Mouse (Mus musculus) adrenal gland, adult 8-10 months (tissue): Measurements from ENCODE around the gene Dynlrb2. TPM values are rescaled to one million over a fixed set of nuclear protein-coding genes. Genes with fewer than 3 reads are reported as not detected.

Experiments
- DNase-seq: peaks from one replicate; pipeline ENCODE4 v3.0.0; 2022
- total RNA-seq, 4 experiments: library from RNA; stranded (reverse); gene quantifications; 2 replicates each; pipeline ENCODE4 v1.2.4; 2022

Gene Dynlrb2
- total RNA-seq, 4 experiments from 2014 or later, result 1.0 TPM; not detected in 3

DNA sequence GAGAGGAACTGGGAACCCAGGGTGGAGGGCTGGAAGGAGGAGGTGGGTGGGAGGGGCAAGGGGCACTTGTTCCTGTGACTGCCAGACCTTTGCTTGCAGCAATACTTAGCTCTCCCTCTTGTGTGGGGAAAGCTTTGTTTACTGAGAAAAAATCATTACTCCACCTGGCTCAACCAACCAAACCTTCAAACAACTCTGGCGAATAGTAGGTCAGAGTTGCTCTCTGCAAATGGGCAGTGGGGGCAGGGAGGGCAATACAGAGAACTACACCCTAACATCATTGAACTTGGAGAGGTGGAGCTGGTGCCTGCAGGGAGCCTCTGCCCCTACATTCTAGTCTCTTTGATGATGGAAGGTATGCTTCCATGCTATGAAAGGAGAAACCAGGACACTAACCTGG lies 35.4 kb downstream of the Dynlrb2 start:
- DNase-seq, result no peak

DNA sequence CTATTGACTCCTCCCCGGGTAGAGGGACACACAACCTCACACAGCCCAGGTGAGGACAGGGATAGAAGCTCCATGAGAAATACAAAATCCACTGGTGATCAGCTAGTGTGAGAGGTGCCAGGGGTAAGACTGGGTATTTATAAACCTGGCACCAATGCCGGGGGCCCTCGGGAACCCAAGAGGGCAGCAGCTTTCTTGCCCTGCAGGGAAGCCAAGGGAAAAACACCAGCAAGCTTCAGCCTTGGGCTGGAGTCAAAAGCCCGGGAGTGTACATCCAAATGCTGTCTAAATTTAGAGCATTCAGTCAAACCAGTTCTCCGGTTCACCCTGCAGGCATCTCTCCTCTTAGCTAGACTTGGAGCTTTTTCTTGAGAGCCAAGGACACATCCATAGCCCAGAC lies 38.1 kb downstream of the Dynlrb2 start:
- DNase-seq, result no peak

DNA sequence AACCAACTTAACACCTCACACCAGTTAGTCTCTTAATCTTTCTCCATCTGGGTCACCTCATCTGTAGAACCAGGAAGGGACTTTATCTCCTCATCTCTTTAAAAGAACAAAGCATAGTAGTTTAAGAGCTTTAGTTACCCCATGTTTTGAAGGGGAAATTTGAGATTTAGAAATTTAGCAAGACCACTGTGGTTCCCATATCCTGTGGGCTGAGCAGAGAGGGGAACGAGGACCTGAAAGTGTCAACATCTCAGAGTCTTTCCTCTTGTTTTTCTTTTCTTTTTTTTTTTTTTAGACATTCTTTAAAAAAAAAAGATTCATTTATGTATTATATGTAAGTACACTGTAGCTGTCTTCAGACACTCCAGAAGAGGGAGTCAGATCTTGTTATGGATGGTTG lies 38.6 kb downstream of the Dynlrb2 start:
- no peak for DNase-seq

DNA sequence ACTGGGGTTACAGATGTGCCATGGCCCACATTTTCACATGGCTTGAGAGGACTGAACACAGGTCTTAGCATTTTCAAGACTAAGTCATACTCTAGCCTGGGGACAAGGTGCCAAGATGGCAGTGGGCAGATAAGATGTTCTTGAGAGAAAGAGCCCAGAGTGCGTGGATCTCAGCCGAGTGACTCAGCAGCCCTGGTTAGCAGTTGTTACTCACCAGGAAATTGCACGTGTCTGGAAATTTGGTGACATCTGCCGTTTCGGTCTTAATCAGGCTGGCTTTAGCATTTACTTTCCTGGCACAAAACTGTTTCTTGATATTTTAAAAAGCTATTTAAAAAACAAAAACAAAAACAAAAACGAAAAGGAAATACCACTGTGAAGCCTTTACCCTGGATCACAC lies 47.5 kb downstream of the Dynlrb2 start:
- DNase-seq, result no peak

DNA sequence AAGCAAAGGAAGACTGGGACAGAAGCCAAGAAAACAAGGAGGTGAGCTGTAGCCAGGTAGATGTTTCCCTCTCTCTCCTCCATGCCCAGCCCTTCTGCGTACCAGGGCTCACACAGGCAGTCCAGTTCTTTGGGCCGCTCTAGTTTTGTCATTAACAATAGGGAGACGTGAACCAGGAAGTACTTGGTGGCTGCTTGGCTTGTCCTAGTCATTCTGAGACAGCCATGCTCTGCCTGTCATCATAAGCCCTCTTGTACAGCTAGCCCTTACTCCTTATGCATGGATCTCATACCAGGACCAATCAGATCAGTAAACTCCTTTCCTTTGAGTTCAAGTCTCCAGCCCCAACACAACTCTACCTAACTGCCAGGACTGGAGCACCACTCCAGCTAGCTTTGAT lies 48.0 kb downstream of the Dynlrb2 start:
- DNase-seq, result no peak

Other genes starting within 250 kb of the Dynlrb2 start
- 1 to 10 TPM; 6.2 to 7.7 (median 7.2) TPM for gene Cdyl2, start 228.0 kb downstream of the Dynlrb2 start, total RNA-seq